Mouse (Mus musculus) Patski (cell line): ENCODE results near the gene Rabgap1l. TPM values are rescaled to one million over a fixed set of nuclear protein-coding genes. Genes with fewer than 3 reads are reported as not detected.

Experiments
- ATAC-seq: fragments of 100-300 bp; one replicate; pipeline ENCODE4 v1.8.0; 2021
- CTCF ChIA-PET: fragments of 350-600 bp; sonication (Branson Sonifier 250); formaldehyde crosslinking; loops from one replicate; lab custom pipeline; 2022; ENCODE audit warnings: inconsistent platforms; lab: Charles Lee
- POLR2A ChIA-PET: fragments of 350-600 bp; sonication (Branson Sonifier 250); formaldehyde crosslinking; loops from one replicate; lab custom pipeline; 2022; ENCODE audit warnings: antibody characterized with exemption, inconsistent platforms; lab: Charles Lee
- DNase-seq: peaks from one replicate; pipeline ENCODE4 v3.0.0-alpha.2; 2011; ENCODE audit warnings: low read depth, low spot score
- H3K27me3 ChIP-seq: fragments of 371-371 bp; one replicate; pipeline ENCODE4 v1.5.1; 2021
- CTCF ChIP-seq: fragments of 100-300 bp; IDR thresholded peaks from one replicate; pipeline ENCODE4 v1.5.1; 2021
- in situ Hi-C: fragments of 300-500 bp; cut with MboI; formaldehyde crosslinking; loops from 3 replicates; pipeline ENCODE4 v1.11.1; 2018; ENCODE audit warnings: low pct_unique_long_range_greater_than_20kb, mixed read lengths
- polyA plus RNA-seq: library from polyadenylated mRNA; unstranded; gene quantifications from one replicate; pipeline ENCODE4 v1.2.3, GENCODE M21; 2021

The Rabgap1l gene
- polyA plus RNA-seq, 1 experiment from 2014 or later, result 37.6 TPM

DNA sequence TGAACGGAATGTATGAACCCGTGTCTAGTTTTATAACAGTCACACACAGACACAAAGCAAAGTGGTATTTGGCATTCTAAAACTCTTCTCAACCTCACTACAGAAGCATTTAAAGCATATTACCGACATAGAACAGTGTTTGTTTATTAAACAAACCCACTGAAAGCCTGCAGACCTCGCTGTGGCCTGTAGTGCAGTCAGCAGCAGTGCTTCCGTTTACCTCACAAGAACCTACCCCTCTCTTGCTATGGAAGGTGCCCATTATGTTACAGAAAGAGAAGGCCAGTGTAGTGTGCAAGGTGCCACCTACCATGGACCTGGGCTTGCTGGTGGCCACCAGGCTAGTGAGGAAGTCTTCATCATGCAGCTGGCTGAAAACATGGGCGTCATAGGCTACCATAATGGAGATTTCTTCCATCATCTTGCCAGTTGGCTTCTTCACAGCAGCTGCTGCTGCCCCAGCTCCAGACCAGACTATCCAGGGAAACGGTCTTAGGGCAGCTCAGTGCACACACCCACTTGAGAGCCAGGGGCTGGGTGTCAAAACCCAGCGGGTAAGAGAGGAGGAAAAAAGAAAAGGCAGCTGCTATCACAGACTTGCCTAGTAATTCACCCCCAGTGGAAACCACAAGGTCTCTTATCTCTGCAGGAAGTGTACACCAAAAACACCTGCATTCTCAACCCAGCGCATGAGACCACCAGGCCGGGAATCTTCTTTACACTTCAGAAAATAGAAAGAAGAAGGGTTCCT, 486.0 kb downstream of the Rabgap1l start:
- ChIA-PET POLR2A (no interaction called here), CTCF (no interaction called here)
- TF ChIP-seq CTCF, result no peak
- H3K27me3 ChIP-seq, result no peaks in the 10 kb centered on the region
- no peak for DNase-seq
- in situ Hi-C loops, result no loop called here
- ATAC-seq, result no peak

DNA sequence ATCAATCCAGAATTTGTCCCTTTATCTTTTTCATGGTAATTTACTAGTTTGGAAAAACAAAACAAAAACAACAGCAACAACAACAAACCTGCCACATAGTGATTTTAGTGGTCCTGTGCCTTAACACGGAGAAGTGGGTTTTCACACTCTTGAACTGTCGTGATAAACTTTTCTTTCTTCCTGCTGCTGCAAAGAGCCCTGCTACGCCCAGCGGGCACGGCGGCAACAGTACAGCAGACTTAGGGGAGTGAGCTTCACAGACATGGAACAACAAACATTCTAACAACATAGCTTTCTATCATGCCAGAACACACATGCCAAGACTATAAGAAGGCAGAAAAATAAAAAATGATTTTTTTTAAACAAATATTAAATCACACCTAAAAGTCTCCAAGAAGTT, 486.7 kb downstream of the Rabgap1l start:
- TF ChIP-seq CTCF, result no peak
- no peaks in the 10 kb centered on the region for H3K27me3 ChIP-seq
- POLR2A ChIA-PET, result no interaction called here
- CTCF ChIA-PET, result no interaction called here
- ATAC-seq, result no peak
- DNase-seq, result no peak
- in situ Hi-C loops, result no loop called here

- ATAC-seq (no peak), DNase-seq (no peak)
- ChIA-PET CTCF (interaction anchor here (1.4 kb wide), 1 partner anchor 19 kb away, joined by 3 read pairs; no protein-coding TSS in a partner anchor), POLR2A (no interaction called here)
- H3K27me3 ChIP-seq, result no peaks in the 10 kb centered on the region
- no peak for TF ChIP-seq CTCF
- in situ Hi-C loops, result no loop called here
Observed at GRCm38 (mm10) chr1:160305826-160306225, 487.2 kb downstream of the Rabgap1l start.

GRCm38 (mm10) chr1:160304969-160305498, 488.0 kb downstream of the Rabgap1l start:
- no peak for TF ChIP-seq CTCF
- in situ Hi-C loops, result no loop called here
- DNase-seq, result no peak
- no peaks in the 10 kb centered on the region for H3K27me3 ChIP-seq
- CTCF ChIA-PET, result interaction anchor here (1.4 kb wide), 1 partner anchor 18 kb away, joined by 3 read pairs; no protein-coding TSS in a partner anchor
- POLR2A ChIA-PET, result no interaction called here
- ATAC-seq, result no peak

- DNase-seq (no peak), ATAC-seq (no peak)
- no peaks in the 10 kb centered on the region for H3K27me3 ChIP-seq
- ChIA-PET CTCF (no interaction called here), POLR2A (no interaction called here)
- no peak for TF ChIP-seq CTCF
- in situ Hi-C loops, result no loop called here
Observed at GRCm38 (mm10) chr1:160302268-160302667, 490.7 kb downstream of the Rabgap1l start.

- in situ Hi-C loops, result no loop called here
- DNase-seq (no peak), ATAC-seq (no peak)
- H3K27me3 ChIP-seq, result no peaks in the 10 kb centered on the region
- CTCF ChIA-PET, result no interaction called here
- no peak for TF ChIP-seq CTCF
- POLR2A ChIA-PET, result no interaction called here
Observed at GRCm38 (mm10) chr1:160301156-160301555, 491.9 kb downstream of the Rabgap1l start.

DNA sequence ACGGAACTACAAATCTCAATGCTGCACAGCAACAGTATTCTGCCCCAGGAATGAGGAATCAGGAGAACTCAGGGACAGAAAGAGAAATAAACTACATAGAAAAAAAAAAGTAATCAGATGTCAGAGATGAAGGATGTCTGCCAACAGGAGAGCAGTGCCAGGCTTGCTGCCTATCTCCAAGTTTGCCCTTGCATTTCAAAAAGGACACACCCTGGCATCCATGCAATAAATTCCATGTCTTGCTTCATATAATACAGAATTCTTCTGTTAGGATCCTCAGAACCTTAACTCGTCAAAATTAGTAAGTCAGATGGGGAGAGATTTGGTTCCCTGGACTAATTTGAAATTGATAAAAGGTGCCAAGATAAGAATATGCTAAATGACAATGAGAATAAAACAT, 492.3 kb downstream of the Rabgap1l start:
- POLR2A ChIA-PET, result no interaction called here
- DNase-seq (no peak), ATAC-seq (no peak)
- no peak for TF ChIP-seq CTCF
- in situ Hi-C loops, result no loop called here
- no peaks in the 10 kb centered on the region for H3K27me3 ChIP-seq
- CTCF ChIA-PET, result interaction anchor here (1.0 kb wide), 1 partner anchor 76 kb away, joined by 3 read pairs; no protein-coding TSS in a partner anchor

DNA sequence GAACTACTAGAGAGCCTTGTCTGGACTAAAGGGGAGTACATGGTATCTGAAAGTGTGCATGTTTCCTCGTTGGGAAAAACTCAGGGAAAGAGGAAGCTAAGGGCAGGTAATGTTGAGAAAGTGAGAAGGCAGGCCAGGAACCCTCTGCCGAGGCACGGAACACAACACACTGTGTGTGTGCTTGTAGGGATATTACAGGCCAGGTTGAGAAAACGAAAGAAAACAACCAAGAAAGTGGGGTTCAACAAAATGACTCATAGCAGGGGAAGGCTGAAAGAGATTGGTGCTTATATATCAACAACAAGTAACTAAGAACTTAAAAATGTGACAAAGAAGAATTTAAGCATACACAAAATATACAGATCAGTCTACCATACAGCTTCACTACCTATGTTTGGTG, 493.0 kb downstream of the Rabgap1l start:
- ChIA-PET POLR2A (no interaction called here), CTCF (interaction anchor here (1.0 to 1.6 kb wide), 2 partner anchors 11 to 77 kb away, joined by 3 read pairs; no protein-coding TSS in a partner anchor)
- ATAC-seq, result no peak
- in situ Hi-C loops, result loop anchor here (5.0 kb wide), 1 partner anchor 47 kb away; no protein-coding TSS in a partner anchor
- DNase-seq, result no peak
- TF ChIP-seq CTCF, result no peak
- H3K27me3 ChIP-seq, result no peaks in the 10 kb centered on the region

DNA sequence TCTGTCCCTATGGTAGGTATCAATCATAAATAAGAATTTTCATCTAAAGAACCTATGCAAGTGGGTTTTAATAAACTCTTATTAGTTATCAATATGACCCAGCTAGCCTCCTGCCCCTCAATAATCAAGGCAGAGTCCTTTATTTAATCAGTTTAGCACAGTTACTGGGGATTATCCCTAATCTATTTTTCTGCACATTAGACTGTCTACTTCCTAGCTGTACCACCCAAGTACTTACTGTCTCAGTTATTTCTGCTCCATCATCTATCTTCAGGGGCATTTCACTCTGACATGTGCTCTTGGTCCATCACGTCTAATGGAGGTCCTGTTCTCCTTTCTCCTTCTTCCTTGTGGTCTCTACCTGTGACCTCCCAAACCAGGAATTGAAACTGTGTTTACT, 494.1 kb downstream of the Rabgap1l start:
- POLR2A ChIA-PET, result no interaction called here
- in situ Hi-C loops, result loop anchor here (5.0 kb wide), 1 partner anchor 48 kb away; no protein-coding TSS in a partner anchor
- ATAC-seq (no peak), DNase-seq (no peak)
- CTCF ChIA-PET, result interaction anchor here (1.6 kb wide), 1 partner anchor 13 kb away, joined by 3 read pairs; no protein-coding TSS in a partner anchor
- no peak for TF ChIP-seq CTCF
- H3K27me3 ChIP-seq, result no peaks in the 10 kb centered on the region

GRCm38 (mm10) chr1:160297701-160298100, 495.3 kb downstream of the Rabgap1l start:
- no peak for TF ChIP-seq CTCF
- peak; percentile 44 for ATAC-seq
- CTCF ChIA-PET, result interaction anchor here (1.2 to 1.5 kb wide), 2 partner anchors 11 to 13 kb away, joined by 3 to 5 read pairs; no protein-coding TSS in a partner anchor
- in situ Hi-C loops, result loop anchor here (5.0 kb wide), 1 partner anchor 50 kb away; no protein-coding TSS in a partner anchor
- no peaks in the 10 kb centered on the region for H3K27me3 ChIP-seq
- POLR2A ChIA-PET, result no interaction called here
- peak; percentile 24 for DNase-seq

- in situ Hi-C loops, result loop anchor here (5.0 kb wide), 1 partner anchor 52 kb away; no protein-coding TSS in a partner anchor
- ATAC-seq (no peak), DNase-seq (no peak)
- no peaks in the 10 kb centered on the region for H3K27me3 ChIP-seq
- CTCF ChIA-PET, result no interaction called here
- no peak for TF ChIP-seq CTCF
- POLR2A ChIA-PET, result no interaction called here
Observed at GRCm38 (mm10) chr1:160295323-160295722, 497.7 kb downstream of the Rabgap1l start.
